Mouse (Mus musculus) heart, adult 2 months (tissue): ENCODE measurements at regions not wholly inside any gene's neighbourhood (a gene's known extent, or its start where the extent isn't known, plus 50 kb on each side); places are given as distances from the start of the nearest gene placed in this dataset.

ENCODE experiments used
- CTCF ChIP-seq: fragments of 200-600 bp; IDR thresholded peaks from 2 replicates; pipeline ENCODE4 v1.8.1; 2022; ENCODE audit warnings: antibody characterized with exemption, mild to moderate bottlenecking, moderate library complexity
- EP300 ChIP-seq: fragments of 200-500 bp; IDR thresholded peaks from 2 replicates; pipeline ENCODE4 v1.6.1; 2011; ENCODE audit warnings: low read depth, low read length, control low read depth; ENCODE audit not compliant: insufficient read depth
- POLR2A ChIP-seq: fragments of 200-500 bp; IDR thresholded peaks from 2 replicates; pipeline ENCODE4 v1.6.1; 2011; ENCODE audit warnings: mild to moderate bottlenecking, low read depth, low read length, control low read depth; ENCODE audit not compliant: insufficient read depth

- TF ChIP-seq CTCF = no peak
- TF ChIP-seq EP300 = no peak
- no peak for TF ChIP-seq POLR2A
These were observed 145.9 kb upstream of the Lrig1 start for GRCm38 (mm10) chr6:94845821-94846220.
